Mouse (Mus musculus) testis, adult 2 months (tissue): ENCODE results near the gene Pde9a.

Experiments
- CTCF ChIP-seq: fragments of 200-500 bp; IDR thresholded peaks from 2 replicates; pipeline ENCODE4 v1.5.1; 2012; ENCODE audit warnings: low read depth, mild to moderate bottlenecking, inconsistent platforms, low read length, moderate library complexity; ENCODE audit not compliant: control insufficient read depth, insufficient read depth, insufficient replicate concordance
- POLR2A ChIP-seq: fragments of 200-500 bp; IDR thresholded peaks from 2 replicates; pipeline ENCODE4 v1.6.1; 2012; ENCODE audit warnings: low read depth, mild to moderate bottlenecking, inconsistent platforms, low read length, moderate library complexity; ENCODE audit not compliant: control insufficient read depth

GRCm38 (mm10) chr17:31378361-31378761 is 7.6 kb upstream of the Pde9a start:
- no peak for TF ChIP-seq CTCF
- no peak for TF ChIP-seq POLR2A
